Mouse (Mus musculus): ENCODE results near the gene Gm20388.

GRCm38 (mm10) chr8:122497016-122497734 is 2586.5 kb downstream of the Gm20388 start:
- TF ChIP-seq CTCF (IDR thresholded peaks at IDR 0.05; ENCODE audit: low read depth) (no peak), EP300 (IDR thresholded peaks at IDR 0.05; ENCODE audit: low read depth) (no peak)
